Mouse (Mus musculus): ENCODE data around the gene Lrrc38. TPM values are rescaled to one million over a fixed set of nuclear protein-coding genes. Genes with fewer than 3 reads are reported as not detected.

The Lrrc38 gene
- polyA plus RNA-seq, 1 experiment from 2014 or later = not detected

GRCm38 (mm10) chr4:143348678-143349077, 879 bp upstream of the Lrrc38 start:
- WGBS = 50% methylated on average over 5 of the region's 5 CpGs
- TF ChIP-seq CTCF (IDR thresholded peaks at IDR 0.05; ENCODE audit: low read depth) = no peak
- no peak for ATAC-seq

GRCm38 (mm10) chr4:143350047-143351015, 774 bp downstream of the Lrrc38 start:
- WGBS = 5% methylated on average over 71 of the region's 72 CpGs
- no peak overlapping the region for H3K9ac ChIP-seq (ENCODE audit: low read depth, low read length)
- ATAC-seq = 0 out of 2 replicates have a peak, but pooled peaks have one; percentile 6
- peaks cover 38% of the 10 kb centered on the region for H3K27me3 ChIP-seq (replicated peaks; ENCODE audit: control insufficient read depth, insufficient read depth, low read length)
- no peak overlapping the region for H3K27ac ChIP-seq (ENCODE audit: low read depth, low read length)
- no peak for TF ChIP-seq CTCF (IDR thresholded peaks at IDR 0.05; ENCODE audit: low read depth)
- H3K4me3 ChIP-seq (ENCODE audit: low read depth, low read length) = peak overlapping the region; percentile 38
- peak overlapping the region; percentile 67 for H3K4me2 ChIP-seq (replicated peaks; ENCODE audit: low read depth)
- no peaks in the 10 kb centered on the region for H3K36me3 ChIP-seq (ENCODE audit: control insufficient read depth, insufficient read depth)
- H3K4me1 ChIP-seq (replicated peaks; ENCODE audit: control insufficient read depth, insufficient read depth, low read length) = no peaks in the 10 kb centered on the region
- no peaks in the 10 kb centered on the region for H3K9me3 ChIP-seq (ENCODE audit: control insufficient read depth)

More at GRCm38 (mm10) chr4:143348678-143349077, 879 bp upstream of the Lrrc38 start:
- H3K36me3 ChIP-seq (ENCODE audit: control insufficient read depth, insufficient read depth) = no peaks in the 10 kb centered on the region
- H3K27me3 ChIP-seq (replicated peaks; ENCODE audit: control insufficient read depth, insufficient read depth, low read length) = peaks cover 38% of the 10 kb centered on the region
- no peaks in the 10 kb centered on the region for H3K9me3 ChIP-seq (ENCODE audit: control insufficient read depth)
- H3K4me1 ChIP-seq (replicated peaks; ENCODE audit: control insufficient read depth, insufficient read depth, low read length) = no peaks in the 10 kb centered on the region
- no peak overlapping the region for H3K27ac ChIP-seq (ENCODE audit: low read depth, low read length)
- H3K9ac ChIP-seq (ENCODE audit: low read depth, low read length) = no peak overlapping the region
- H3K4me2 ChIP-seq (replicated peaks; ENCODE audit: low read depth) = no peak overlapping the region
- no peak overlapping the region for H3K4me3 ChIP-seq (ENCODE audit: low read depth, low read length)

- Histone ChIP-seq H3K9ac (ENCODE audit: low read depth, low read length) (no peak overlapping the region), H3K9me3 (ENCODE audit: control insufficient read depth) (no peaks in the 10 kb centered on the region), H3K4me3 (ENCODE audit: low read depth, low read length) (no peak overlapping the region), H3K36me3 (ENCODE audit: control insufficient read depth, insufficient read depth) (no peaks in the 10 kb centered on the region), H3K27me3 (replicated peaks; ENCODE audit: control insufficient read depth, insufficient read depth, low read length) (peaks cover 38% of the 10 kb centered on the region), H3K4me1 (replicated peaks; ENCODE audit: control insufficient read depth, insufficient read depth, low read length) (no peaks in the 10 kb centered on the region), H3K27ac (ENCODE audit: low read depth, low read length) (no peak overlapping the region), H3K4me2 (replicated peaks; ENCODE audit: low read depth) (no peak overlapping the region)
- 82% methylated on average over 4 of the region's 4 CpGs for WGBS
- ATAC-seq = no peak
- TF ChIP-seq CTCF (IDR thresholded peaks at IDR 0.05; ENCODE audit: low read depth) = no peak
Observed at GRCm38 (mm10) chr4:143352301-143352700, 2.7 kb downstream of the Lrrc38 start.

- Histone ChIP-seq H3K4me2 (replicated peaks; ENCODE audit: low read depth) (no peak overlapping the region), H3K27ac (ENCODE audit: low read depth, low read length) (no peak overlapping the region), H3K9me3 (ENCODE audit: control insufficient read depth) (no peaks in the 10 kb centered on the region), H3K27me3 (replicated peaks; ENCODE audit: control insufficient read depth, insufficient read depth, low read length) (no peaks in the 10 kb centered on the region), H3K4me3 (ENCODE audit: low read depth, low read length) (no peak overlapping the region), H3K9ac (ENCODE audit: low read depth, low read length) (no peak overlapping the region), H3K36me3 (ENCODE audit: control insufficient read depth, insufficient read depth) (no peaks in the 10 kb centered on the region), H3K4me1 (replicated peaks; ENCODE audit: control insufficient read depth, insufficient read depth, low read length) (no peaks in the 10 kb centered on the region)
- 70% methylated on average over 10 of the region's 10 CpGs for WGBS
- TF ChIP-seq CTCF (IDR thresholded peaks at IDR 0.05; ENCODE audit: low read depth) = no peak
- no peak for ATAC-seq
Observed at GRCm38 (mm10) chr4:143361520-143361919, 12.0 kb downstream of the Lrrc38 start.

GRCm38 (mm10) chr4:143366415-143367041, 17.0 kb downstream of the Lrrc38 start:
- Histone ChIP-seq H3K27ac (ENCODE audit: low read depth, low read length) (no peak overlapping the region), H3K4me2 (replicated peaks; ENCODE audit: low read depth) (no peak overlapping the region), H3K4me3 (ENCODE audit: low read depth, low read length) (no peak overlapping the region), H3K9ac (ENCODE audit: low read depth, low read length) (no peak overlapping the region), H3K36me3 (ENCODE audit: control insufficient read depth, insufficient read depth) (no peaks in the 10 kb centered on the region), H3K9me3 (ENCODE audit: control insufficient read depth) (no peaks in the 10 kb centered on the region), H3K4me1 (replicated peaks; ENCODE audit: control insufficient read depth, insufficient read depth, low read length) (no peaks in the 10 kb centered on the region), H3K27me3 (replicated peaks; ENCODE audit: control insufficient read depth, insufficient read depth, low read length) (no peaks in the 10 kb centered on the region)
- ATAC-seq = no peak
- WGBS = 42% methylated on average over 15 of the region's 15 CpGs
- no peak for TF ChIP-seq CTCF (IDR thresholded peaks at IDR 0.05; ENCODE audit: low read depth)

GRCm38 (mm10) chr4:143379480-143379879, 29.9 kb downstream of the Lrrc38 start:
- 44% methylated on average over 7 of the region's 7 CpGs for WGBS
- Histone ChIP-seq H3K4me2 (replicated peaks; ENCODE audit: low read depth) (no peak overlapping the region), H3K36me3 (ENCODE audit: control insufficient read depth, insufficient read depth) (no peaks in the 10 kb centered on the region), H3K4me1 (replicated peaks; ENCODE audit: control insufficient read depth, insufficient read depth, low read length) (no peaks in the 10 kb centered on the region), H3K27me3 (replicated peaks; ENCODE audit: control insufficient read depth, insufficient read depth, low read length) (0 out of 2 replicates have a peak, but pooled peaks cover 7% of the 10 kb centered on the region), H3K4me3 (ENCODE audit: low read depth, low read length) (no peak overlapping the region), H3K9me3 (ENCODE audit: control insufficient read depth) (no peaks in the 10 kb centered on the region), H3K27ac (ENCODE audit: low read depth, low read length) (no peak overlapping the region), H3K9ac (ENCODE audit: low read depth, low read length) (no peak overlapping the region)
- ATAC-seq = no peak
- TF ChIP-seq CTCF (IDR thresholded peaks at IDR 0.05; ENCODE audit: low read depth) = no peak

Measured in intestine, postnatal 0 days (tissue).